In genomic region chr5:147708500-147708899, GRCm38 (mm10) we compare ENCODE assay signal across 16 mouse cellular contexts.
"Had no signal": no experiment of that assay in that cellular context is flagged by ENCODE, and none has a peak within 500 bp of the region (broad histone marks: within the 10 kb centered on the region; RNA-seq: fewer than 3 reads in every experiment).

No protein-coding gene starts in this region.

- H3K36me3 ChIP-seq: limb, embryonic 12.5 days; limb, embryonic 15.5 days; midbrain, embryonic 12.5 days; midbrain, embryonic 15.5 days; neural tube, embryonic 13.5 days had no signal

- H3K4me1 ChIP-seq: limb, embryonic 12.5 days; limb, embryonic 15.5 days; midbrain, embryonic 12.5 days; midbrain, embryonic 15.5 days; neural tube, embryonic 13.5 days had no signal

- H3K4me3 ChIP-seq: limb, embryonic 12.5 days; limb, embryonic 15.5 days; midbrain, embryonic 12.5 days; midbrain, embryonic 15.5 days; neural tube, embryonic 13.5 days had no signal

- H3K27me3 ChIP-seq: limb, embryonic 12.5 days; limb, embryonic 15.5 days; midbrain, embryonic 12.5 days; midbrain, embryonic 15.5 days; neural tube, embryonic 13.5 days had no signal

- H3K4me2 ChIP-seq: limb, embryonic 12.5 days; limb, embryonic 15.5 days; liver, embryonic 11.5 days; lung, embryonic 14.5 days; midbrain, embryonic 12.5 days; midbrain, embryonic 15.5 days; neural tube, embryonic 13.5 days had no signal

- H3K27ac ChIP-seq: limb, embryonic 12.5 days; limb, embryonic 15.5 days; liver, embryonic 14.5 days; macrophage; midbrain, embryonic 12.5 days; midbrain, embryonic 15.5 days; neural tube, embryonic 13.5 days had no signal

- H3K9me3 ChIP-seq: limb, embryonic 15.5 days; midbrain, embryonic 12.5 days; midbrain, embryonic 15.5 days; neural tube, embryonic 13.5 days had no signal

- H3K9ac ChIP-seq: limb, embryonic 12.5 days; limb, embryonic 15.5 days; liver, embryonic 14.5 days; liver, postnatal 0 days; lung, embryonic 14.5 days; midbrain, embryonic 12.5 days; midbrain, embryonic 15.5 days; neural tube, embryonic 13.5 days had no signal

- DNase-seq: kidney, postnatal 14 days; kidney, postnatal 4 days; left cerebral cortex, postnatal 4 days; liver, postnatal 0 days; lung, embryonic 14.5 days; thymus, adult 18-20 months; thymus, postnatal 36 days had no signal

- ATAC-seq: liver, postnatal 0 days; lung, postnatal 0 days; midbrain, embryonic 15.5 days had no signal
